ENCODE assay signal across 16 mouse cellular contexts in the genomic region with DNA sequence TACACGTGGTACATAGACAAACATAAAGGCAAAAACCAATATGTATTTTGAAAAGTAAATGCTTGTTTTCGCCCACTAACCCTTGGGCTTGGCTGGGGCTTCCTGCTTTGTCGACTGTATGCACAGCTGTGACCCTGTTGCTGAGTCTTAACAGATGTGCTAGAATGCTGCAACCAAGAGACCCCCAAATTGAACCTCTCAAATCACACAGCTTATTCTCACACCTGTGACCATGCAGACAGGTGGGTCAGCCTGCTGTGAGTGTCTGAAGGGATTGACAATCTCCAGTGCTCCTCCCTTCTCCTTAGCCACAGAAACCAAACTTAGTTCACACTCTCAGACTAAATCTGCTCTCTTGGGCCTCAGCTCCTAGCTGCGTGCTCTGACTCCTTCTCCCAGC. TPM values are rescaled to one million over a fixed set of nuclear protein-coding genes. Genes with fewer than 3 reads are reported as not detected.
DNase-seq lines count a peak whose midpoint lies in the region; ATAC-seq and TF ChIP-seq lines count a peak whose summit lies in the region.
"Had no signal": no experiment of that assay in that cellular context is flagged by ENCODE, and none has a peak within 500 bp of the region (broad histone marks: within the 10 kb centered on the region; RNA-seq: fewer than 3 reads in every experiment).

No protein-coding gene starts in this region.

- 49% methylated on average over 4 of the region's 4 CpGs for WGBS in hindbrain, embryonic 16.5 days
- whole genome bisulfite sequencing in midbrain, postnatal 0 days, result 54% methylated on average over 4 of the region's 4 CpGs

- no peak overlapping the region for H3K4me3 ChIP-seq in left cerebral cortex, adult 2 months
- no peak overlapping the region for H3K4me3 ChIP-seq in hindbrain, embryonic 16.5 days (ENCODE audit: low read length)
- no peak overlapping the region for H3K4me3 ChIP-seq in midbrain, postnatal 0 days (ENCODE audit: low read depth, low read length)
- H3K4me3 ChIP-seq: heart, embryonic 12.5 days had no signal

- peaks cover 65% of the 10 kb centered on the region for H3K4me1 ChIP-seq in hindbrain, embryonic 16.5 days (ENCODE audit: control insufficient read depth, insufficient read depth, low read depth, low read length)
- peaks cover 52% of the 10 kb centered on the region for H3K4me1 ChIP-seq in midbrain, postnatal 0 days (ENCODE audit: insufficient read depth, low read length)

- H3K27ac ChIP-seq in left cerebral cortex, adult 2 months, result peak overlapping the region; percentile 97
- peak overlapping the region; percentile 91 for H3K27ac ChIP-seq in hindbrain, embryonic 16.5 days (ENCODE audit: low read depth, low read length)
- H3K27ac ChIP-seq in midbrain, postnatal 0 days (ENCODE audit: low read depth, low read length), result peak overlapping the region; percentile 98
- H3K27ac ChIP-seq: embryonic facial prominence, embryonic 12.5 days; kidney, postnatal 0 days; macrophage had no signal

- ATAC-seq in hindbrain, embryonic 16.5 days, result no peak
- no peak for ATAC-seq in midbrain, postnatal 0 days (ENCODE audit: low FRiP score)

- no peaks in the 10 kb centered on the region for H3K27me3 ChIP-seq in hindbrain, embryonic 16.5 days (replicated peaks; ENCODE audit: control insufficient read depth, insufficient read depth, low read length)
- H3K27me3 ChIP-seq in midbrain, postnatal 0 days (ENCODE audit: insufficient read depth, low read length), result no peaks in the 10 kb centered on the region
- H3K27me3 ChIP-seq: embryonic facial prominence, embryonic 12.5 days had no signal

- no peak for TF ChIP-seq CTCF in left cerebral cortex, adult 2 months (IDR thresholded peaks at IDR 0.05)
- no peak for TF ChIP-seq CTCF in midbrain, postnatal 0 days (IDR thresholded peaks at IDR 0.05)

- no peak overlapping the region for H3K4me2 ChIP-seq in hindbrain, embryonic 16.5 days (ENCODE audit: low read length)
- H3K4me2 ChIP-seq in midbrain, postnatal 0 days (ENCODE audit: low read depth, low read length, poor library complexity, severe bottlenecking), result no peak overlapping the region
- H3K4me2 ChIP-seq: heart, embryonic 12.5 days had no signal

- H3K9me3 ChIP-seq in hindbrain, embryonic 16.5 days (ENCODE audit: control insufficient read depth, low read length), result no peaks in the 10 kb centered on the region
- no peaks in the 10 kb centered on the region for H3K9me3 ChIP-seq in midbrain, postnatal 0 days (ENCODE audit: low read length)
- H3K9me3 ChIP-seq: embryonic facial prominence, embryonic 12.5 days; heart, embryonic 12.5 days had no signal

- no peak for DNase-seq in left cerebral cortex, adult 2 months (ENCODE audit: extremely low spot score in 1 of 2, low spot score in 2 of 2)
- no peak for DNase-seq in left cerebral cortex, postnatal 36 days (ENCODE audit: low spot score in 2 of 2)
- no peak for DNase-seq in midbrain, postnatal 0 days (ENCODE audit: low spot score)
- DNase-seq in thymus, postnatal 14 days, result peak; percentile 54
- no peak for DNase-seq in yolk sac, embryonic 10.5 days (ENCODE audit: low spot score)
- DNase-seq in adrenal gland, adult (ENCODE audit: inconsistent age in 2 of 2, low spot score in 1 of 2), result no peak
- DNase-seq: adrenal gland, postnatal 36 days; gastrocnemius, postnatal 10 days; left cerebral cortex, postnatal 4 days; lung, adult 18-20 months; right cerebral cortex, postnatal 4 days had no signal

- intact Hi-C loops in left cerebral cortex, adult 2 months (cut with DNase I), result no loop called here
- intact Hi-C loops in left cerebral cortex, postnatal 36 days (cut with DNase I), result no loop called here

- H3K9ac ChIP-seq in hindbrain, embryonic 16.5 days (ENCODE audit: low read depth, low read length), result no peak overlapping the region
- H3K9ac ChIP-seq in midbrain, postnatal 0 days (replicated peaks; ENCODE audit: low read length, poor library complexity, severe bottlenecking), result no peak overlapping the region
- H3K9ac ChIP-seq: embryonic facial prominence, embryonic 12.5 days; heart, embryonic 12.5 days had no signal

- no peaks in the 10 kb centered on the region for H3K36me3 ChIP-seq in hindbrain, embryonic 16.5 days (ENCODE audit: control insufficient read depth, insufficient read depth, low read length)
- no peaks in the 10 kb centered on the region for H3K36me3 ChIP-seq in midbrain, postnatal 0 days (ENCODE audit: insufficient read depth, low read length)
- H3K36me3 ChIP-seq: heart, embryonic 12.5 days had no signal

RNA-seq across cellular contexts. Expression of gene Hdac11, which starts 1.8 kb away (rescaled TPM):
- 100 to 1,000 TPM; 174 to 176 TPM for total RNA-seq in left cerebral cortex, adult 2 months (2021)
- total RNA-seq in left cerebral cortex, postnatal 36 days (2021), result 100 to 1,000 TPM; 173 to 178 TPM
- 50.1 and 53.5 TPM in 2 replicates for polyA plus RNA-seq in hindbrain, embryonic 16.5 days (2015; fragmentation: Nextera tagmentation; extraction: Ambion mirVana)
- total RNA-seq in midbrain, postnatal 0 days (2014; rRNA removed), result 104 and 121 TPM in 2 replicates
- 55.2 and 59.1 TPM in 2 replicates for polyA plus RNA-seq in midbrain, postnatal 0 days (2015; fragmentation: Nextera tagmentation; extraction: Ambion mirVana)

RNA-seq across cellular contexts. Expression of gene Nup210, which starts 38.1 kb away (rescaled TPM):
- total RNA-seq in left cerebral cortex, adult 2 months (2021), result 10 to 100 TPM; 23.5 to 24.5 TPM
- total RNA-seq in left cerebral cortex, postnatal 36 days (2021), result 10 to 100 TPM; 24.8 to 27.7 TPM
- polyA plus RNA-seq in hindbrain, embryonic 16.5 days (2015; fragmentation: Nextera tagmentation; extraction: Ambion mirVana), result 15.0 and 21.2 TPM in 2 replicates
- 58.3 and 67.8 TPM in 2 replicates for total RNA-seq in midbrain, postnatal 0 days (2014; rRNA removed)
- polyA plus RNA-seq in midbrain, postnatal 0 days (2015; fragmentation: Nextera tagmentation; extraction: Ambion mirVana), result 16.2 and 17.2 TPM in 2 replicates

RNA-seq across cellular contexts. Expression of gene Fbln2, which starts 57.6 kb away (rescaled TPM):
- 1 to 10 TPM; 5.7 to 8.0 TPM for total RNA-seq in left cerebral cortex, adult 2 months (2021)
- total RNA-seq in left cerebral cortex, postnatal 36 days (2021), result 1 to 10 TPM; 4.0 to 6.8 TPM
- 29.7 and 34.2 TPM in 2 replicates for polyA plus RNA-seq in hindbrain, embryonic 16.5 days (2015; fragmentation: Nextera tagmentation; extraction: Ambion mirVana)
- 32.0 and 33.5 TPM in 2 replicates for total RNA-seq in midbrain, postnatal 0 days (2014; rRNA removed)
- 12.1 and 15.3 TPM in 2 replicates for polyA plus RNA-seq in midbrain, postnatal 0 days (2015; fragmentation: Nextera tagmentation; extraction: Ambion mirVana)
